Mouse (Mus musculus): ENCODE results near the gene Aox2.

- no peak for TF ChIP-seq POLR2A (IDR thresholded peaks at IDR 0.05; ENCODE audit: control insufficient read depth in 1 of 2, insufficient read depth in 1 of 2, low read depth in 1 of 2, low read length in 2 of 2, poor library complexity in 1 of 2)
- TF ChIP-seq MAZ (IDR thresholded peaks at IDR 0.05; ENCODE audit: low read depth, low read length), result no peak
- TF ChIP-seq HCFC1 (IDR thresholded peaks at IDR 0.05; ENCODE audit: low read depth, low read length), result no peak
- no peak for TF ChIP-seq NRF1 (IDR thresholded peaks at IDR 0.05; ENCODE audit: insufficient read depth, low read depth, low read length, poor library complexity, severe bottlenecking)
- no peak for TF ChIP-seq CTCF (IDR thresholded peaks at IDR 0.05 in 2 of 3, conservative IDR thresholded peaks at IDR 0.05 in 1 of 3; ENCODE audit: control insufficient read depth in 1 of 3, insufficient read depth in 1 of 3, low read depth in 2 of 3, low read length in 3 of 3, poor library complexity in 1 of 3, severe bottlenecking in 1 of 3)
- no peak for TF ChIP-seq USF1 (IDR thresholded peaks at IDR 0.05; ENCODE audit: low read depth, low read length)
- TF ChIP-seq ZKSCAN1 (IDR thresholded peaks at IDR 0.05; ENCODE audit: low read depth, low read length), result no peak
Measured at GRCm38 (mm10) chr1:58281625-58281988, 3.5 kb downstream of the Aox2 start.

Measured in MEL (cell line).